ENCODE assay signal across 8 mouse cellular contexts in genomic region chr1:138843361-138844091, GRCm38 (mm10). TPM values are rescaled to one million over a fixed set of nuclear protein-coding genes. Genes with fewer than 3 reads are reported as not detected.
DNase-seq lines count a peak whose midpoint lies in the region; ATAC-seq and TF ChIP-seq lines count a peak whose summit lies in the region.

No protein-coding gene starts in this region.

- peaks cover 80% of the 10 kb centered on the region for H3K27me3 ChIP-seq in lung, postnatal 0 days (replicated peaks; ENCODE audit: insufficient read depth, low read length)
- peaks cover 83% of the 10 kb centered on the region for H3K27me3 ChIP-seq in heart, postnatal 0 days (ENCODE audit: control insufficient read depth, insufficient read depth, low read length)
- H3K27me3 ChIP-seq in liver, postnatal 0 days (ENCODE audit: insufficient read depth, low read length), result peaks cover 97% of the 10 kb centered on the region
- H3K27me3 ChIP-seq in stomach, embryonic 14.5 days (ENCODE audit: control insufficient read depth, insufficient read depth, low read length), result peaks cover 47% of the 10 kb centered on the region

- no peak for DNase-seq in lung, postnatal 0 days (ENCODE audit: low spot score)
- no peak for DNase-seq in lung, adult 18-20 months
- DNase-seq in heart, postnatal 0 days (ENCODE audit: low spot score), result no peak
- DNase-seq in liver, postnatal 0 days, result no peak
- no peak for DNase-seq in kidney, postnatal 14 days

- H3K9me3 ChIP-seq in lung, postnatal 0 days (ENCODE audit: low read length), result no peaks in the 10 kb centered on the region
- no peaks in the 10 kb centered on the region for H3K9me3 ChIP-seq in heart, postnatal 0 days (replicated peaks; ENCODE audit: control insufficient read depth, low read length)
- no peaks in the 10 kb centered on the region for H3K9me3 ChIP-seq in liver, postnatal 0 days (ENCODE audit: low read length)
- no peaks in the 10 kb centered on the region for H3K9me3 ChIP-seq in stomach, embryonic 14.5 days (ENCODE audit: control insufficient read depth, low read depth, low read length)

- peaks cover 6% of the 10 kb centered on the region for H3K4me1 ChIP-seq in lung, postnatal 0 days (ENCODE audit: insufficient read depth, low read depth, low read length)
- no peaks in the 10 kb centered on the region for H3K4me1 ChIP-seq in heart, postnatal 0 days (ENCODE audit: control insufficient read depth, insufficient read depth)
- H3K4me1 ChIP-seq in liver, postnatal 0 days (ENCODE audit: insufficient read depth), result peaks cover 21% of the 10 kb centered on the region
- H3K4me1 ChIP-seq in stomach, embryonic 14.5 days (ENCODE audit: control insufficient read depth, insufficient read depth, low read length), result peaks cover 1% of the 10 kb centered on the region; the same call in 1 of the 2 replicates

- H3K36me3 ChIP-seq in lung, postnatal 0 days (ENCODE audit: insufficient read depth, low read length), result no peaks in the 10 kb centered on the region
- H3K36me3 ChIP-seq in heart, postnatal 0 days (replicated peaks; ENCODE audit: control insufficient read depth, insufficient read depth, low read length), result no peaks in the 10 kb centered on the region
- H3K36me3 ChIP-seq in liver, postnatal 0 days (replicated peaks; ENCODE audit: insufficient read depth, low read length), result no peaks in the 10 kb centered on the region
- no peaks in the 10 kb centered on the region for H3K36me3 ChIP-seq in stomach, embryonic 14.5 days (ENCODE audit: control insufficient read depth, insufficient read depth, low read length)

- H3K4me3 ChIP-seq in lung, postnatal 0 days (ENCODE audit: low read depth, low read length), result peak overlapping the region; percentile 40
- H3K4me3 ChIP-seq in heart, postnatal 0 days (ENCODE audit: low read depth, low read length), result peak overlapping the region; percentile 46
- H3K4me3 ChIP-seq in liver, postnatal 0 days (ENCODE audit: low read depth, low read length), result peak overlapping the region; percentile 36
- H3K4me3 ChIP-seq in stomach, embryonic 14.5 days (ENCODE audit: low read depth, low read length), result peak overlapping the region; percentile 21

- no peak for TF ChIP-seq EP300 in lung, postnatal 0 days (IDR thresholded peaks at IDR 0.05)
- no peak for TF ChIP-seq EP300 in heart, postnatal 0 days (IDR thresholded peaks at IDR 0.05; ENCODE audit: low read depth)
- TF ChIP-seq EP300 in liver, postnatal 0 days (IDR thresholded peaks at IDR 0.05; ENCODE audit: low read depth), result no peak

- peak overlapping the region; percentile 53 for H3K4me2 ChIP-seq in lung, postnatal 0 days (replicated peaks; ENCODE audit: low read depth, low read length)
- H3K4me2 ChIP-seq in heart, postnatal 0 days (ENCODE audit: low read depth, low read length), result peak overlapping the region; percentile 65
- H3K4me2 ChIP-seq in liver, postnatal 0 days (ENCODE audit: low read depth, low read length), result peak overlapping the region; percentile 70
- peak overlapping the region; percentile 43 for H3K4me2 ChIP-seq in stomach, embryonic 14.5 days (replicated peaks; ENCODE audit: low read depth, low read length)

- WGBS in lung, postnatal 0 days, result under 1% methylated on average over 35 of the region's 35 CpGs
- 2% methylated on average over 35 of the region's 35 CpGs for WGBS in heart, postnatal 0 days
- WGBS in liver, postnatal 0 days (ENCODE audit: insufficient replicate concordance), result 2% methylated on average over 34 of the region's 35 CpGs
- WGBS in stomach, embryonic 14.5 days, result 1% methylated on average over 35 of the region's 35 CpGs

- no peak overlapping the region for H3K27ac ChIP-seq in lung, postnatal 0 days (ENCODE audit: low read length)
- no peak overlapping the region for H3K27ac ChIP-seq in heart, postnatal 0 days (ENCODE audit: low read depth)
- H3K27ac ChIP-seq in liver, postnatal 0 days (ENCODE audit: low read depth), result no peak overlapping the region
- no peak overlapping the region for H3K27ac ChIP-seq in stomach, embryonic 14.5 days (ENCODE audit: low read length)

- TF ChIP-seq CTCF in lung, postnatal 0 days (IDR thresholded peaks at IDR 0.05), result no peak
- TF ChIP-seq CTCF in heart, postnatal 0 days (IDR thresholded peaks at IDR 0.05; ENCODE audit: low read depth), result no peak
- TF ChIP-seq CTCF in liver, postnatal 0 days (IDR thresholded peaks at IDR 0.05; ENCODE audit: low read depth), result no peak

- no peak overlapping the region for H3K9ac ChIP-seq in lung, postnatal 0 days (replicated peaks; ENCODE audit: low read depth)
- H3K9ac ChIP-seq in heart, postnatal 0 days (replicated peaks; ENCODE audit: low read depth, low read length), result no peak overlapping the region
- H3K9ac ChIP-seq in liver, postnatal 0 days (replicated peaks), result no peak overlapping the region; the same call in 1 of the 2 replicates
- H3K9ac ChIP-seq in stomach, embryonic 14.5 days (replicated peaks; ENCODE audit: low read depth, low read length), result no peak overlapping the region

- ATAC-seq in lung, postnatal 0 days, result no peak
- ATAC-seq in common myeloid progenitor, adult 5-6 weeks (replicated peaks; ENCODE audit: low read depth, poor library complexity, severe bottlenecking), result peak; percentile 38
- no peak for ATAC-seq in heart, postnatal 0 days (ENCODE audit: insufficient read depth, low read depth)
- ATAC-seq in liver, postnatal 0 days, result no peak
- ATAC-seq in stomach, embryonic 14.5 days (ENCODE audit: insufficient number of reproducible peaks, insufficient read depth, low FRiP score, low read depth), result no peak
- no peak for ATAC-seq in megakaryocyte-erythroid progenitor cell, adult 5-6 weeks (replicated peaks; ENCODE audit: low FRiP score, low TSS enrichment, poor library complexity, severe bottlenecking)

RNA-seq across cellular contexts. Expression of gene Lhx9, which starts 4.9 kb away (rescaled TPM):
- 0.06 and 0.11 TPM in 2 replicates for polyA plus RNA-seq in lung, postnatal 0 days (2015; fragmentation: Nextera tagmentation; extraction: Ambion mirVana)
- total RNA-seq in common myeloid progenitor, adult 5-6 weeks (2017), result 0.23 TPM in 1 of 2 replicates, not detected in the other
- not detected in 2 replicates for total RNA-seq in heart, postnatal 0 days (2014; rRNA removed; ENCODE audit: low replicate concordance)
- 0.05 TPM in 2 replicates for polyA plus RNA-seq in heart, postnatal 0 days (2015; fragmentation: Nextera tagmentation; extraction: Ambion mirVana)
- polyA plus RNA-seq in liver, postnatal 0 days (2015; fragmentation: Nextera tagmentation; extraction: Ambion mirVana), result 0.04 TPM in 2 replicates
- 0.90 and 1.00 TPM in 2 replicates for polyA plus RNA-seq in stomach, embryonic 14.5 days (2014; fragmentation: Nextera tagmentation; extraction: Ambion mirVana)
- total RNA-seq in megakaryocyte-erythroid progenitor cell, adult 5-6 weeks (2014; fragmentation: Nextera tagmentation), result not detected in 2 replicates
- not detected in 2 replicates for total RNA-seq in megakaryocyte-erythroid progenitor cell, adult 5-6 weeks (2017)

RNA-seq across cellular contexts. Expression of gene 2310009B15Rik, which starts 13.1 kb away (rescaled TPM):
- polyA plus RNA-seq in lung, postnatal 0 days (2015; fragmentation: Nextera tagmentation; extraction: Ambion mirVana), result 48.3 and 53.0 TPM in 2 replicates
- 6.6 and 20.4 TPM in 2 replicates for total RNA-seq in common myeloid progenitor, adult 5-6 weeks (2017)
- 30.8 and 43.9 TPM in 2 replicates for total RNA-seq in heart, postnatal 0 days (2014; rRNA removed; ENCODE audit: low replicate concordance)
- polyA plus RNA-seq in heart, postnatal 0 days (2015; fragmentation: Nextera tagmentation; extraction: Ambion mirVana), result 42.7 and 48.2 TPM in 2 replicates
- polyA plus RNA-seq in liver, postnatal 0 days (2015; fragmentation: Nextera tagmentation; extraction: Ambion mirVana), result 28.0 and 28.2 TPM in 2 replicates
- polyA plus RNA-seq in stomach, embryonic 14.5 days (2014; fragmentation: Nextera tagmentation; extraction: Ambion mirVana), result 54.1 and 61.6 TPM in 2 replicates
- 25.1 and 36.4 TPM in 2 replicates for total RNA-seq in megakaryocyte-erythroid progenitor cell, adult 5-6 weeks (2014; fragmentation: Nextera tagmentation)
- total RNA-seq in megakaryocyte-erythroid progenitor cell, adult 5-6 weeks (2017), result 21.0 and 23.2 TPM in 2 replicates
